Comparison of ENCODE assay signal across 19 mouse cellular contexts in genomic region chr1:136427166-136427969, GRCm38 (mm10). TPM values are rescaled to one million over a fixed set of nuclear protein-coding genes. Genes with fewer than 3 reads are reported as not detected.
DNase-seq lines count a peak whose midpoint lies in the region; ATAC-seq lines count a peak whose summit lies in the region.
"Had no signal": no experiment of that assay in that cellular context is flagged by ENCODE, and none has a peak within 500 bp of the region (broad histone marks: within the 10 kb centered on the region; RNA-seq: fewer than 3 reads in every experiment).

No protein-coding gene starts in this region.

- H3K9me3 ChIP-seq in liver, embryonic 11.5 days (ENCODE audit: control insufficient read depth, low read length): no peaks in the 10 kb centered on the region
- H3K9me3 ChIP-seq in stomach, embryonic 15.5 days: no peaks in the 10 kb centered on the region
- H3K9me3 ChIP-seq in forebrain, embryonic 10.5 days: no peaks in the 10 kb centered on the region
- no peaks in the 10 kb centered on the region for H3K9me3 ChIP-seq in forebrain, embryonic 15.5 days
- H3K9me3 ChIP-seq: hindbrain, embryonic 15.5 days; kidney, embryonic 15.5 days; limb, embryonic 15.5 days; neural tube, embryonic 13.5 days had no signal

- 57% methylated on average over 11 of the region's 11 CpGs for WGBS in liver, embryonic 11.5 days
- 69% methylated on average over 11 of the region's 11 CpGs for WGBS in stomach, embryonic 15.5 days
- 80% methylated on average over 11 of the region's 11 CpGs for WGBS in forebrain, embryonic 10.5 days
- WGBS in forebrain, embryonic 15.5 days: 82% methylated on average over 11 of the region's 11 CpGs

- H3K27me3 ChIP-seq in liver, embryonic 11.5 days (replicated peaks; ENCODE audit: control insufficient read depth, insufficient read depth, low read length): no peaks in the 10 kb centered on the region
- no peaks in the 10 kb centered on the region for H3K27me3 ChIP-seq in stomach, embryonic 15.5 days (replicated peaks)
- H3K27me3 ChIP-seq in forebrain, embryonic 10.5 days (ENCODE audit: poor library complexity, severe bottlenecking): no peaks in the 10 kb centered on the region
- H3K27me3 ChIP-seq in forebrain, embryonic 15.5 days: no peaks in the 10 kb centered on the region
- H3K27me3 ChIP-seq: hindbrain, embryonic 15.5 days; kidney, embryonic 15.5 days; limb, embryonic 15.5 days; neural tube, embryonic 13.5 days had no signal

- peak; percentile 24 to 37 for DNase-seq in spleen, postnatal 14 days (ENCODE audit: low spot score in 2 of 2)
- no peak for DNase-seq in spleen, adult 12 weeks (ENCODE audit: low spot score)
- peak; percentile 72 for DNase-seq in ZHBTc4 (ENCODE audit: low read depth, low spot score)
- DNase-seq in liver, embryonic 11.5 days (ENCODE audit: low spot score): no peak
- DNase-seq in thymus, postnatal 0 days (ENCODE audit: low spot score): no peak
- DNase-seq in forebrain, embryonic 10.5 days (ENCODE audit: extremely low spot score, low spot score): no peak
- DNase-seq: adrenal gland, postnatal 36 days; cerebellum, adult 11-12 months; gastrocnemius, postnatal 36 days; lung, postnatal 36 days; thymus, adult 18-20 months had no signal

- H3K9ac ChIP-seq in liver, embryonic 11.5 days (ENCODE audit: low read depth, low read length): peak overlapping the region; percentile 57
- no peak overlapping the region for H3K9ac ChIP-seq in stomach, embryonic 15.5 days
- H3K9ac ChIP-seq in forebrain, embryonic 15.5 days (replicated peaks): no peak overlapping the region
- H3K9ac ChIP-seq: hindbrain, embryonic 15.5 days; kidney, embryonic 15.5 days; limb, embryonic 15.5 days; neural tube, embryonic 13.5 days had no signal

- peaks cover 3% of the 10 kb centered on the region; the same call in 1 of the 2 replicates for H3K36me3 ChIP-seq in liver, embryonic 11.5 days (ENCODE audit: control insufficient read depth, insufficient read depth, low read length)
- H3K36me3 ChIP-seq in stomach, embryonic 15.5 days: peaks cover 5% of the 10 kb centered on the region; the same call in 1 of the 2 replicates
- H3K36me3 ChIP-seq in forebrain, embryonic 10.5 days (replicated peaks): peaks cover 31% of the 10 kb centered on the region
- 0 out of 2 replicates have a peak, but pooled peaks cover 8% of the 10 kb centered on the region for H3K36me3 ChIP-seq in forebrain, embryonic 15.5 days

- H3K4me1 ChIP-seq in liver, embryonic 11.5 days (replicated peaks; ENCODE audit: control insufficient read depth, insufficient read depth, low read length): peaks cover 15% of the 10 kb centered on the region
- H3K4me1 ChIP-seq in stomach, embryonic 15.5 days: no peaks in the 10 kb centered on the region
- no peaks in the 10 kb centered on the region for H3K4me1 ChIP-seq in forebrain, embryonic 10.5 days
- H3K4me1 ChIP-seq in forebrain, embryonic 15.5 days: no peaks in the 10 kb centered on the region
- H3K4me1 ChIP-seq: hindbrain, embryonic 15.5 days; neural tube, embryonic 13.5 days had no signal

- H3K4me3 ChIP-seq in liver, embryonic 11.5 days (ENCODE audit: low read depth, low read length): no peak overlapping the region
- no peak overlapping the region for H3K4me3 ChIP-seq in stomach, embryonic 15.5 days (replicated peaks)
- no peak overlapping the region for H3K4me3 ChIP-seq in forebrain, embryonic 10.5 days
- H3K4me3 ChIP-seq in forebrain, embryonic 15.5 days: no peak overlapping the region
- H3K4me3 ChIP-seq: hindbrain, embryonic 15.5 days; kidney, embryonic 15.5 days; layer of hippocampus, adult 2 months; limb, embryonic 15.5 days; neural tube, embryonic 13.5 days had no signal

- peak overlapping the region; percentile 80 for H3K27ac ChIP-seq in liver, embryonic 11.5 days (ENCODE audit: low read depth, low read length)
- no peak overlapping the region for H3K27ac ChIP-seq in stomach, embryonic 15.5 days
- H3K27ac ChIP-seq in forebrain, embryonic 10.5 days: no peak overlapping the region
- H3K27ac ChIP-seq in forebrain, embryonic 15.5 days (replicated peaks): no peak overlapping the region
- H3K27ac ChIP-seq: hindbrain, embryonic 15.5 days; kidney, embryonic 15.5 days; layer of hippocampus, adult 2 months; limb, embryonic 15.5 days; neural tube, embryonic 13.5 days had no signal

- ATAC-seq in liver, embryonic 11.5 days (replicated peaks; ENCODE audit: low FRiP score): peak; percentile 93
- peak; percentile 83 for ATAC-seq in stomach, embryonic 15.5 days (ENCODE audit: insufficient read depth, low FRiP score, low read depth)
- ATAC-seq in forebrain, embryonic 15.5 days (replicated peaks): no peak
- ATAC-seq: forebrain, embryonic 16.5 days had no signal

- peak overlapping the region; percentile 45 for H3K4me2 ChIP-seq in liver, embryonic 11.5 days
- no peak overlapping the region for H3K4me2 ChIP-seq in stomach, embryonic 15.5 days
- H3K4me2 ChIP-seq in forebrain, embryonic 15.5 days (replicated peaks): no peak overlapping the region
- H3K4me2 ChIP-seq: hindbrain, embryonic 15.5 days; kidney, embryonic 15.5 days; limb, embryonic 15.5 days; neural tube, embryonic 13.5 days had no signal

RNA-seq across cellular contexts. Expression of gene Ddx59, which starts 12.3 kb away (rescaled TPM):
- 9.4 and 11.5 TPM in 2 replicates for polyA plus RNA-seq in liver, embryonic 11.5 days (2014; fragmentation: Nextera tagmentation; extraction: Ambion mirVana)
- 12.5 and 13.0 TPM in 2 replicates for polyA plus RNA-seq in stomach, embryonic 15.5 days (2015; fragmentation: Nextera tagmentation; extraction: Ambion mirVana)
- 15.7 and 17.2 TPM in 2 replicates for polyA plus RNA-seq in thymus, postnatal 0 days (2015; fragmentation: Nextera tagmentation; extraction: Ambion mirVana)
- 18.5 and 20.1 TPM in 2 replicates for polyA plus RNA-seq in forebrain, embryonic 10.5 days (2016; fragmentation: Nextera tagmentation; extraction: Ambion mirVana)
- 17.4 and 18.4 TPM in 2 replicates for polyA plus RNA-seq in forebrain, embryonic 15.5 days (2015; fragmentation: Nextera tagmentation; extraction: Ambion mirVana)

RNA-seq across cellular contexts. Expression of gene Kif14, which starts 38.8 kb away (rescaled TPM):
- polyA plus RNA-seq in liver, embryonic 11.5 days (2014; fragmentation: Nextera tagmentation; extraction: Ambion mirVana): 9.3 and 11.3 TPM in 2 replicates
- polyA plus RNA-seq in stomach, embryonic 15.5 days (2015; fragmentation: Nextera tagmentation; extraction: Ambion mirVana): 5.2 and 6.6 TPM in 2 replicates
- polyA plus RNA-seq in thymus, postnatal 0 days (2015; fragmentation: Nextera tagmentation; extraction: Ambion mirVana): 4.6 and 5.8 TPM in 2 replicates
- polyA plus RNA-seq in forebrain, embryonic 10.5 days (2016; fragmentation: Nextera tagmentation; extraction: Ambion mirVana): 8.8 and 10.0 TPM in 2 replicates
- polyA plus RNA-seq in forebrain, embryonic 15.5 days (2015; fragmentation: Nextera tagmentation; extraction: Ambion mirVana): 2.3 and 2.6 TPM in 2 replicates

Comparison
In these comparisons a context has a peak if more than half of its experiments do, and no peak if none do; other contexts are left out.
1. DNase-seq: peak in spleen, postnatal 14 days (2 of 2) and ZHBTc4 (single experiment); none in spleen, adult 12 weeks (single experiment), liver, embryonic 11.5 days (single experiment), thymus, postnatal 0 days (single experiment) and forebrain, embryonic 10.5 days (single experiment).